ENCODE assay signal across 8 mouse cellular contexts in genomic region chr9:120127538-120128251, GRCm38 (mm10). TPM values are rescaled to one million over a fixed set of nuclear protein-coding genes. Genes with fewer than 3 reads are reported as not detected.
A peak's percentile ranks its signal among the peaks of the same experiment; 100 is the strongest.
DNase-seq lines count a peak whose midpoint lies in the region; ATAC-seq and TF ChIP-seq lines count a peak whose summit lies in the region.

Gene Rpsa, plus strand, starts transcription at chr9:120127689.

- no peaks in the 10 kb centered on the region for H3K9me3 ChIP-seq in erythroblast, embryonic 14.5 days (ENCODE audit: control insufficient read depth, low read length)
- H3K9me3 ChIP-seq in heart, embryonic 11.5 days (replicated peaks; ENCODE audit: control insufficient read depth, low read length): no peaks in the 10 kb centered on the region
- no peaks in the 10 kb centered on the region for H3K9me3 ChIP-seq in kidney, embryonic 16.5 days (ENCODE audit: low read length)

- no peak for TF ChIP-seq CTCF in C2C12 (IDR thresholded peaks at IDR 0.05; ENCODE audit: control insufficient read depth, insufficient read depth, insufficient read length)
- TF ChIP-seq CTCF in brain, embryonic 14.5 days (IDR thresholded peaks at IDR 0.05; ENCODE audit: borderline replicate concordance, extremely low read depth, insufficient read depth, insufficient read length): no peak
- TF ChIP-seq CTCF in liver, adult 2 months (IDR thresholded peaks at IDR 0.05; ENCODE audit: low read depth, low read length): no peak

- TF ChIP-seq POLR2A in brain, embryonic 14.5 days (IDR thresholded peaks at IDR 0.05; ENCODE audit: borderline replicate concordance, extremely low read depth, insufficient read depth, insufficient read length, poor library complexity, severe bottlenecking): peak; percentile 88
- TF ChIP-seq POLR2A in liver, adult 2 months (IDR thresholded peaks at IDR 0.05; ENCODE audit: extremely low read depth, insufficient read depth, low read length): peak; percentile 79
- TF ChIP-seq POLR2A in myocyte (IDR thresholded peaks at IDR 0.05; ENCODE audit: insufficient read length, low read depth): peak; percentile 67

- DNase-seq in brain, embryonic 14.5 days (ENCODE audit: low read depth): peak; percentile 99
- peak; percentile 87 for DNase-seq in liver, adult 2 months (ENCODE audit: extremely low read depth, low read depth, low spot score)
- peak; percentile 99 for DNase-seq in splenic B cell, adult 2 months (ENCODE audit: low read depth, low spot score)

- peak; percentile 95 for ATAC-seq in heart, embryonic 11.5 days (replicated peaks; ENCODE audit: insufficient number of reproducible peaks, low FRiP score, low TSS enrichment)
- peak; percentile 98 for ATAC-seq in kidney, embryonic 16.5 days (ENCODE audit: low FRiP score, low TSS enrichment)

- peaks cover 55% of the 10 kb centered on the region for H3K36me3 ChIP-seq in C2C12 (ENCODE audit: control insufficient read depth, insufficient read depth)
- peaks cover 85% of the 10 kb centered on the region for H3K36me3 ChIP-seq in erythroblast, embryonic 14.5 days (ENCODE audit: control insufficient read depth)
- H3K36me3 ChIP-seq in heart, embryonic 11.5 days (ENCODE audit: control insufficient read depth, insufficient read depth, low read length): peaks cover 22% of the 10 kb centered on the region
- H3K36me3 ChIP-seq in kidney, embryonic 16.5 days (ENCODE audit: insufficient read depth, low read length): peaks cover 52% of the 10 kb centered on the region
- peaks cover 42% of the 10 kb centered on the region for H3K36me3 ChIP-seq in liver, adult 2 months (ENCODE audit: control insufficient read depth, insufficient read depth, low read length)
- peaks cover 32% of the 10 kb centered on the region for H3K36me3 ChIP-seq in myocyte (ENCODE audit: control insufficient read depth, insufficient read depth)
- H3K36me3 ChIP-seq in splenic B cell, adult 2 months (ENCODE audit: control insufficient read depth, insufficient read depth, low read length, poor library complexity, severe bottlenecking): peaks cover 11% of the 10 kb centered on the region

- H3K4me2 ChIP-seq in heart, embryonic 11.5 days: peak within 1 kb of the TSS; percentile 85
- H3K4me2 ChIP-seq in kidney, embryonic 16.5 days (replicated peaks; ENCODE audit: low read depth, low read length): peak within 1 kb of the TSS; percentile 90
- peak within 1 kb of the TSS; percentile 98 for H3K4me2 ChIP-seq in myocyte (ENCODE audit: low read depth)

- peaks cover 59% of the 10 kb centered on the region for H3K4me1 ChIP-seq in erythroblast, embryonic 14.5 days (ENCODE audit: control insufficient read depth)
- H3K4me1 ChIP-seq in heart, embryonic 11.5 days (ENCODE audit: control insufficient read depth, insufficient read depth, low read length): peaks cover 14% of the 10 kb centered on the region
- H3K4me1 ChIP-seq in kidney, embryonic 16.5 days (ENCODE audit: insufficient read depth, low read length): peaks cover 15% of the 10 kb centered on the region
- H3K4me1 ChIP-seq in liver, adult 2 months (ENCODE audit: control insufficient read depth, insufficient read depth, low read length): peaks cover 9% of the 10 kb centered on the region

- peaks cover 27% of the 10 kb centered on the region for H3K79me3 ChIP-seq in C2C12 (ENCODE audit: low read depth)

- H3K9ac ChIP-seq in heart, embryonic 11.5 days (ENCODE audit: low read depth, low read length): peak within 1 kb of the TSS; percentile 99
- peak within 1 kb of the TSS; percentile 100 for H3K9ac ChIP-seq in kidney, embryonic 16.5 days (replicated peaks; ENCODE audit: low read length)
- peak within 1 kb of the TSS; percentile 97 for H3K9ac ChIP-seq in liver, adult 2 months (ENCODE audit: low read depth, low read length)

- H3ac ChIP-seq in C2C12 (ENCODE audit: control insufficient read depth, insufficient read length, low read depth) (peak within 1 kb of the TSS; percentile 100), myocyte (ENCODE audit: control insufficient read depth, insufficient read length) (peak within 1 kb of the TSS; percentile 97)

- under 1% methylated on average over 68 of the region's 72 CpGs for WGBS in heart, embryonic 11.5 days (ENCODE audit: insufficient replicate concordance)
- WGBS in kidney, embryonic 16.5 days: under 1% methylated on average over 72 of the region's 72 CpGs
- 1% methylated on average over 72 of the region's 72 CpGs for WGBS in liver, adult 2 months

- H3K27me3 ChIP-seq in C2C12 (ENCODE audit: control insufficient read depth, insufficient read depth, insufficient read length) (no peaks in the 10 kb centered on the region), myocyte (ENCODE audit: control insufficient read depth, insufficient read depth, insufficient read length) (no peaks in the 10 kb centered on the region)
- no peaks in the 10 kb centered on the region for H3K27me3 ChIP-seq in erythroblast, embryonic 14.5 days (ENCODE audit: control insufficient read depth)
- no peaks in the 10 kb centered on the region for H3K27me3 ChIP-seq in heart, embryonic 11.5 days (ENCODE audit: control insufficient read depth, insufficient read depth, low read length)
- no peaks in the 10 kb centered on the region for H3K27me3 ChIP-seq in kidney, embryonic 16.5 days (ENCODE audit: insufficient read depth, low read length)
- H3K27me3 ChIP-seq in liver, adult 2 months (ENCODE audit: control insufficient read depth, insufficient read depth, low read length): no peaks in the 10 kb centered on the region
- H3K27me3 ChIP-seq in splenic B cell, adult 2 months (ENCODE audit: control insufficient read depth, insufficient read depth, low read length, poor library complexity, severe bottlenecking): no peaks in the 10 kb centered on the region

- peaks cover 34% of the 10 kb centered on the region for H3K79me2 ChIP-seq in C2C12 (ENCODE audit: control insufficient read depth, insufficient read depth)
- H3K79me2 ChIP-seq in liver, adult 2 months (ENCODE audit: control insufficient read depth, insufficient read depth, low read length): peaks cover 4% of the 10 kb centered on the region
- H3K79me2 ChIP-seq in myocyte (ENCODE audit: control insufficient read depth, insufficient read depth): peaks cover 20% of the 10 kb centered on the region

- H3K4me3 ChIP-seq in C2C12 (ENCODE audit: insufficient read depth, poor library complexity, severe bottlenecking): peak within 1 kb of the TSS; percentile 91
- H3K4me3 ChIP-seq in erythroblast, embryonic 14.5 days (replicated peaks): peak within 1 kb of the TSS; percentile 97
- H3K4me3 ChIP-seq in heart, embryonic 11.5 days (ENCODE audit: low read depth, low read length): peak within 1 kb of the TSS; percentile 97
- H3K4me3 ChIP-seq in kidney, embryonic 16.5 days (ENCODE audit: low read length): peak within 1 kb of the TSS; percentile 100
- peak within 1 kb of the TSS; percentile 97 for H3K4me3 ChIP-seq in liver, adult 2 months (ENCODE audit: insufficient read depth, low read depth, low read length)
- H3K4me3 ChIP-seq in myocyte: peak within 1 kb of the TSS; percentile 94

- peak within 1 kb of the TSS; percentile 94 for H3K27ac ChIP-seq in heart, embryonic 11.5 days (ENCODE audit: low read depth, low read length)
- peak within 1 kb of the TSS; percentile 94 for H3K27ac ChIP-seq in kidney, embryonic 16.5 days (ENCODE audit: low read length)
- peak within 1 kb of the TSS; percentile 81 for H3K27ac ChIP-seq in liver, adult 2 months (replicated peaks; ENCODE audit: insufficient read depth, low read depth, low read length)

TF ChIP-seq in C2C12, 6 proteins besides CTCF, POLR2A, EP300 and RAD21:
- TF ChIP-seq CEBPB (IDR thresholded peaks at IDR 0.05; ENCODE audit: low read depth) (no peak), MYOD1 (IDR thresholded peaks at IDR 0.05; ENCODE audit: control insufficient read depth, insufficient read length, low read depth) (no peak), MYOG (IDR thresholded peaks at IDR 0.05; ENCODE audit: control insufficient read depth, extremely low read depth, insufficient read length) (no peak), USF1 (IDR thresholded peaks at IDR 0.05; ENCODE audit: low read depth) (no peak), MAX (IDR thresholded peaks at IDR 0.05) (peak; percentile 88), FOSL1 (IDR thresholded peaks at IDR 0.05; ENCODE audit: insufficient read depth, low read length, poor library complexity, severe bottlenecking) (no peak)
TF ChIP-seq in C2C12: peak in this region for 1.

TF ChIP-seq in myocyte, 11 proteins besides CTCF, POLR2A, EP300 and RAD21:
- peak; percentile 77 for TF ChIP-seq POLR2AphosphoS2 (IDR thresholded peaks at IDR 0.05; ENCODE audit: insufficient read length, low read depth)
- TF ChIP-seq TCF12 (IDR thresholded peaks at IDR 0.05; ENCODE audit: insufficient read depth, poor library complexity, severe bottlenecking): no peak
- TF ChIP-seq MAX (IDR thresholded peaks at IDR 0.05; ENCODE audit: low read depth): no peak
- no peak for TF ChIP-seq MYOD1 (IDR thresholded peaks at IDR 0.05; ENCODE audit: control insufficient read depth in 1 of 3, insufficient read length in 2 of 3, low read depth in 2 of 3)
- peak; percentile 88 for TF ChIP-seq SRF (IDR thresholded peaks at IDR 0.05; ENCODE audit: control insufficient read depth, insufficient read length, low read depth)
- no peak for TF ChIP-seq USF1 (IDR thresholded peaks at IDR 0.05; ENCODE audit: low read depth)
- TF ChIP-seq CEBPB (IDR thresholded peaks at IDR 0.05; ENCODE audit: insufficient read depth, poor library complexity, severe bottlenecking): no peak
- TF ChIP-seq TCF3 (IDR thresholded peaks at IDR 0.05; ENCODE audit: insufficient read length, low read depth): no peak
- TF ChIP-seq E2F4 (IDR thresholded peaks at IDR 0.05; ENCODE audit: insufficient read depth): peak; percentile 19
- TF ChIP-seq REST (IDR thresholded peaks at IDR 0.05; ENCODE audit: insufficient read depth, insufficient read length): no peak
- TF ChIP-seq MYOG (IDR thresholded peaks at IDR 0.05; ENCODE audit: control insufficient read depth in 1 of 3, insufficient read depth in 1 of 3, insufficient read length in 2 of 3, low read depth in 2 of 3): no peak

RNA-seq across cellular contexts. Expression of gene Rpsa, which starts in this region (rescaled TPM):
- polyA plus RNA-seq in C2C12 (2012; fragmentation: generic; extraction: Trizol) (3,947 TPM), myocyte (2012; fragmentation: generic; extraction: Trizol) (2,555 TPM)
- 1,952 and 2,264 TPM in 2 replicates for polyA plus RNA-seq in brain, embryonic 14.5 days (2012; rRNA removed)
- polyA plus RNA-seq in erythroblast, embryonic 14.5 days (2012): 245 and 656 TPM in 2 replicates
- 1,140 and 1,315 TPM in 2 replicates for polyA plus RNA-seq in heart, embryonic 11.5 days (2014; fragmentation: Nextera tagmentation; extraction: Ambion mirVana)
- polyA plus RNA-seq in kidney, embryonic 16.5 days (2015; fragmentation: Nextera tagmentation; extraction: Ambion mirVana): 1,478 and 1,498 TPM in 2 replicates
- total RNA-seq in liver, adult 2 months (2014; rRNA removed): 646 and 710 TPM in 2 replicates
- 896 and 1,141 TPM in 2 replicates for polyA plus RNA-seq in liver, adult 2 months (2012; rRNA removed)

Comparison
In these comparisons a context has a peak if more than half of its experiments do, and no peak if none do; other contexts are left out.
1. Peak in every context shown above with its lines: DNase-seq, ATAC-seq, H3K4me3 ChIP-seq and H3K27ac ChIP-seq.